Mouse (Mus musculus): ENCODE data around the gene Crispld2. TPM values are rescaled to one million over a fixed set of nuclear protein-coding genes. Genes with fewer than 3 reads are reported as not detected.
A peak's percentile ranks its signal among the peaks of the same experiment; 100 is the strongest.

The Crispld2 gene
- total and polyA plus RNA-seq, 3 experiments: not detected

- in situ Hi-C loops (cut with MboI; ENCODE audit: low pct_ligation_motif_present, low pct_unique_long_range_greater_than_20kb, low sequenced_read_pairs): loop anchor here (5.0 kb wide), 1 partner anchor 129 kb away; no protein-coding TSS in a partner anchor
These were observed 43.9 kb upstream of the Crispld2 start for GRCm38 (mm10) chr8:119948340-119948739.

GRCm38 (mm10) chr8:119952282-119952681 lies 40.0 kb upstream of the Crispld2 start:
- peaks cover 83 to 93% of the 10 kb centered on the region in 2 experiments for H3K36me3 ChIP-seq (replicated peaks in 1 of 2; ENCODE audit: control insufficient read depth in 1 of 2, insufficient read depth in 1 of 2, low read length in 1 of 2)
- H3K27me3 ChIP-seq (replicated peaks): no peaks in the 10 kb centered on the region
- TF ChIP-seq TCF12 (IDR thresholded peaks at IDR 0.05; ENCODE audit: low read depth, low read length) (no peak), USF1 (IDR thresholded peaks at IDR 0.05; ENCODE audit: low read depth, low read length) (no peak), SIN3A (IDR thresholded peaks at IDR 0.05; ENCODE audit: low read length) (no peak), JUN (IDR thresholded peaks at IDR 0.05; ENCODE audit: insufficient read depth, low read depth, low read length) (no peak), CHD1 (IDR thresholded peaks at IDR 0.05; ENCODE audit: low read depth, low read length) (no peak), CHD2 (IDR thresholded peaks at IDR 0.05; ENCODE audit: low read length) (no peak), ZMIZ1 (IDR thresholded peaks at IDR 0.05; ENCODE audit: low read depth, low read length) (no peak), POLR2A (IDR thresholded peaks at IDR 0.05; ENCODE audit: low read depth, low read length) (no peak), RCOR1 (conservative IDR thresholded peaks at IDR 0.05; ENCODE audit: low read depth, low read length) (no peak), BHLHE40 (IDR thresholded peaks at IDR 0.05; ENCODE audit: low read depth, low read length) (no peak), JUND (conservative IDR thresholded peaks at IDR 0.05; ENCODE audit: low read depth, low read length) (no peak), MAZ (IDR thresholded peaks at IDR 0.05; ENCODE audit: low read depth, low read length) (no peak), MAFK (IDR thresholded peaks at IDR 0.05; ENCODE audit: insufficient replicate concordance, low read length) (no peak)
- in situ Hi-C loops (cut with MboI; ENCODE audit: low pct_ligation_motif_present, low pct_unique_long_range_greater_than_20kb, low sequenced_read_pairs): no loop called here
- no peak overlapping the region for H3K4me2 ChIP-seq (ENCODE audit: insufficient read depth, low read depth, poor library complexity, severe bottlenecking)
- no peaks in the 10 kb centered on the region for H3K9me3 ChIP-seq (replicated peaks; ENCODE audit: low read length)
- H3K9ac ChIP-seq (ENCODE audit: insufficient read depth, low read depth): no peak overlapping the region
- dilution Hi-C loops (cut with MboI; ENCODE audit: extremely low pct_ligation_motif_present, extremely low pct_unique_long_range_greater_than_20kb, low sequenced_read_pairs): no loop called here
- H3K4me1 ChIP-seq (ENCODE audit: control insufficient read depth in 1 of 2, insufficient read depth in 2 of 2): peaks cover 7 to 19% of the 10 kb centered on the region in 2 experiments
- no peak overlapping the region for H3K4me3 ChIP-seq (replicated peaks in 1 of 3; ENCODE audit: low read depth in 2 of 3, low read length in 2 of 3, poor library complexity in 1 of 3)
- no peak overlapping the region for H3K27ac ChIP-seq (ENCODE audit: insufficient read depth, low read depth)
- no peak for DNase-seq (ENCODE audit: extremely low read depth)
- H3K79me2 ChIP-seq (replicated peaks; ENCODE audit: control insufficient read depth, extremely low read depth, insufficient read depth, poor library complexity, severe bottlenecking): 0 out of 2 replicates have a peak, but pooled peaks cover under 1% of the 10 kb centered on the region

More at GRCm38 (mm10) chr8:119948340-119948739, 43.9 kb upstream of the Crispld2 start:
- DNase-seq (ENCODE audit: extremely low read depth): peak; percentile 48
- H3K9me3 ChIP-seq (replicated peaks; ENCODE audit: low read length): no peaks in the 10 kb centered on the region
- no peak overlapping the region for H3K4me3 ChIP-seq (replicated peaks in 1 of 3; ENCODE audit: low read depth in 2 of 3, low read length in 2 of 3, poor library complexity in 1 of 3)
- no peak overlapping the region for H3K27ac ChIP-seq (ENCODE audit: insufficient read depth, low read depth)
- H3K4me1 ChIP-seq (ENCODE audit: control insufficient read depth in 1 of 2, insufficient read depth in 2 of 2): peaks cover 11 to 47% of the 10 kb centered on the region in 2 experiments
- H3K9ac ChIP-seq (ENCODE audit: insufficient read depth, low read depth): no peak overlapping the region
- dilution Hi-C loops (cut with MboI; ENCODE audit: extremely low pct_ligation_motif_present, extremely low pct_unique_long_range_greater_than_20kb, low sequenced_read_pairs): no loop called here
- peaks cover 79 to 92% of the 10 kb centered on the region in 2 experiments for H3K36me3 ChIP-seq (replicated peaks in 1 of 2; ENCODE audit: control insufficient read depth in 1 of 2, insufficient read depth in 1 of 2, low read length in 1 of 2)
- H3K27me3 ChIP-seq (replicated peaks): no peaks in the 10 kb centered on the region
- no peak overlapping the region for H3K4me2 ChIP-seq (ENCODE audit: insufficient read depth, low read depth, poor library complexity, severe bottlenecking)
- H3K79me2 ChIP-seq (replicated peaks; ENCODE audit: control insufficient read depth, extremely low read depth, insufficient read depth, poor library complexity, severe bottlenecking): peaks cover 19% of the 10 kb centered on the region; the same call in 1 of the 2 replicates
- TF ChIP-seq MEF2A (IDR thresholded peaks at IDR 0.05; ENCODE audit: borderline replicate concordance, low read depth, low read length) (peak; percentile 28; the same call in 1 of the 2 replicates), ETS1 (conservative IDR thresholded peaks at IDR 0.05; ENCODE audit: low read depth, low read length) (peak; percentile 43), ZNF384 (IDR thresholded peaks at IDR 0.05; ENCODE audit: low read depth, low read length) (peak; percentile 52; the same call in 1 of the 2 replicates), NRF1 (IDR thresholded peaks at IDR 0.05; ENCODE audit: low read depth, low read length) (no peak), CTCF (conservative IDR thresholded peaks at IDR 0.05 in 1 of 2, IDR thresholded peaks at IDR 0.05 in 1 of 2; ENCODE audit: low read depth in 2 of 2, low read length in 2 of 2) (peak in 1 of 2 experiments; percentile 8; a peak in 1 of 4 replicates), MAZ (IDR thresholded peaks at IDR 0.05; ENCODE audit: low read depth, low read length) (no peak), EP300 (IDR thresholded peaks at IDR 0.05; ENCODE audit: low read length) (no peak), BHLHE40 (IDR thresholded peaks at IDR 0.05; ENCODE audit: low read depth, low read length) (peak; percentile 65)
